Mouse (Mus musculus): ENCODE measurements around the gene Ttll5.

Gene Ttll5

DNA sequence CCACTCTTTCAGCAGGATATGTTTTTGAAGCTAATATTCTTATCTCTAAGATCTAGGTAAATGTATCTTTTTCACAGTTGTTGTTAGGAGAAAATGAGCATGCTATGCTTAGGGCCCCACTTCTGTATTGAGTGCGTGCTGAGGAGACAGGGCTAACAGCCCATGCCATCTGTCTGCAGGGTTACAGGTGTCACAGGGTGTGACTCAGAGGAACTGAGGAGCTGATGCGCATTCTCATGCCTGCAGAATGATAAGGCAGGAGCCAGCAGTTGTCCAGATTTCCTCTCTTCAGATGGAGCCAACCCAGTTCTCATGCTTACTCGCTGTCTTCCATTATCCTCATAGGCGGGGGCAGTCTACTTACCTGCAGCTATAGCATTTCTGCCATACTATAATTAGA, 147.2 kb downstream of the Ttll5 start:
- no peak for DNase-seq

DNA sequence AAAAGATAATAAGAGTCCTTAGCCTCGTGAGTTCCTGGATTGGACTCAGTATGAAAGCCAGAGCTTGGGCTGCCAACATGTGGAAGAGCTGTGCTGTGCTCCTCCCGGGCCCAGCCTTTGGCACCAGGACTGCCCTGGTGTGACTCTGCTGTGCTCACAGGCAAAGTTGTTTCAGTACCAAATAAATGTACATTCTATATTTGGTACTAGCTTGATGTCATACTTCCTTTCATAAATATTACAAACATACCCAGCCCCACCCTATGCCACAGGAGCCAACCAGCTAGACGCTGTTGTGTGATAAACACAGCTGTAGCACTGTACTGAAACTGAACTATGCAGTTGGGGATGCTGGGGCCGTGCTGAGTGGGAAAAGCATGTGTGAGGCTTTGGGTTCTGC, 149.1 kb downstream of the Ttll5 start:
- no peak for DNase-seq

DNA sequence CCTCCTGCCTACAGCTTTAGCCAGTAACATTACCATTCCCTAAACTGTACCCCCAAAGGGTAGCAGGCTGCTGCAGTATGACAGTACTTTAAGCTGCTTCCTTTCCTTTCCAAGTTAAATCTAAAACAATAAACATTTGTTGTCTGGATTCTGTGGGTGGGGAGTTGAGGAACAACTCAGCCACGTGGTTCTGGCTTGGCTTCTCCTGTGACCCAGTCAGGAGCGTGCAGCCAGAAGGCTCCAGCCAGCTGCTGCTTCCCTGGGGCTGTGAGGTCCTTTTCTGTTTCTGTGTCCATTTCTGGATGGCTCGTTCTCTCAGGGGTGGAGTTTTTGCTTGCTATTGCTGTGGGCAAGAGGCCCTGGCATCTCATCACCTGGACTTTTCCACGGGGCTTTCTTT, 149.6 kb downstream of the Ttll5 start:
- DNase-seq = no peak

DNA sequence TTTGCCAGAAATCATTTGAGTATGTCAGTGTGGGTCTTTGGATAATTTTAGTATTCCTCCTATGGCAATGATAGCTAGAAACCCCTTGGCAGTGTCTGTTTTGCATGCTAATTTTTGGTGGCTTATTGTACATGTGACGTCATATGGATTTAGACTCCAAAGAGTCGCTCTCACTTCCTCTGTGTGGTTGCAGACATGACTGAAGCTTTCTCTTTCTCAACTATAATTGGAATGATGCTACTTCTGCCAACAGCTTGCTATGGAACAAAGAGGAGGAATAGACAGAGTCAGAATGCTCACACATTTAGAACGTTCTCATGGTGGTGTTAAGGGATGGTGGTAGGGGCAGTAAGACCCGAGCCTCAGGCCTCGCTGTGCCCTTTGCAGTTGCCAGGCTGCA, 155.5 kb downstream of the Ttll5 start:
- no peak for DNase-seq

DNA sequence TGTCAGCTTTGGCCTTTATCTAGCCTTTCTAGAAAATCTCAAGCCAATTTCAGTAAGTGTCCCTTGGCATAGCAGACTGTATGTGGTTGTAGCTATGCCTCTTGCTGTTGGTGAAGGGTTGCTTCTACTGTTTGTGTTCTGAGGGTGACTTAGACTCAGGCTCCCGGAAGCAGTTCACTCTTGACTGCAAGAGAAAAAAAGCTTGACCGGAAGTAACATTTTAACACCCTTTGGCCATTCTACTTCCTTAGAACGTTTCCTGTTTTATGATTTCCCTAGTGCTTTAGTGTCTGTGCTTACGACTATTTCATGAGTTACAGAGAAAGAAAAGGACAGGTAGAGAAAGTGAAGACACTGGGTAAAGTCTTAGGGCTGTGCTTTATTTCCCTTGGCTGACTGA, 161.1 kb downstream of the Ttll5 start:
- no peak for DNase-seq

DNA sequence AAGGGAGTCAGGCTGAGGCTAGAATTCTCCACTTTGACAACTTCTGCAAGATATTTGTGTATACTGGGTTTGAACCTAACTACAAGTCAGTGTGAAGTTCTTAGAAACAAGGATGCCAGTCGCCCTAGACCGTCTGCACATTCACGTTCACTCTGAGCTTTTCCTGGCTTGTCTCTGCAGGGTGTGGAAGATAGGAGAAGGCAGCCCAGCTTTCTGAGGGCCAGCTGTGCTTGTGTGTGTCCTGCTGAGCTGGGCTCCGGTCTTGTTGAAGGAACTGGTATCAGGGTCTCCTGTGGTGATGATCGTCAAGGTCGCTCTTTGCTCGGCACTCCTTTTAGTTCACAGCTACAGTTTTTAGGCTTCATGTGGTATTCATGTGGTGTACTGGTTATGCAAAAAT, 161.6 kb downstream of the Ttll5 start:
- no peak for DNase-seq

DNA sequence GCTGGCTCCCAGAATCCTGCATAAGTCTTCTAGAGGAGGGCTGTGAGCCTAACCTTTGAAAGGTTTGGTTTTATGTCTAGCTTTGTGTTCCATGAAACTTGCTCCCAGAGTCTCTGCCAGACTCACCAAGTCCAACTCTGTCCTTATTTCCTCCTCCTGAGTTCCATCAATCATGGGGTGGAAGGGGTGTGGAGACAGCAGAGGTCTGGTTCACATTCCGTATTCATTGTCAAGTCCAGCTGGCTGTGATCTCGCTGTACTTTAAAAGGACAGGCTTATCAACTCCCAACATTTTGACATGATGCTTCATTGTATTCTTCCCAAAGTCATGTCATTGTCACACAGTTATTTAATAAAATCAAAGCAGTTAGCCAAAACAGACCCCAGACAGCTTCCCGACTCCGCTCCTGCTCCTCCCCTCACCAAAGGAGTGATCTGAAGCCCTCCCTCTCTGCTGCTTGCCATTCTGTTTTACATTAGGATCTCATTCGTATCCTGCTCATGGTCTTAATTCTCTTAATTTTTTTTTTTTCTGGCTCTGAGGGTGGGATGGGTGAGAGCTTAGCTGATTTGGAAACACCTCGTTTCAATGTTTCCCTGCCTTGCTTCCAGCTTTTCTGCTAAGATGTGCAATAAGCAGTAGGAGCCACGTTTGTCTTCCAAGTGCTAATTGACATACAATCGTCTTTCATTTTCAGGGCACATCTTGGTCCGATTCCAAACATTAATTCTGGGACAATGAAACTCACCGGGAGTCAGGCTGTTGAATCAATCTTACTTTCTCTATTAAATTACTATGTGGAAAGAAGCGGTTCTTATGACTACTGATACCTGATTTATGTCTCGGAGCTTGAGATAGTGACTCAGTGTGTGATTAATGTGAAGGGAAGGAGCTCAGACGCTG, 162.3 kb downstream of the Ttll5 start:
- DNase-seq = no peak

DNA sequence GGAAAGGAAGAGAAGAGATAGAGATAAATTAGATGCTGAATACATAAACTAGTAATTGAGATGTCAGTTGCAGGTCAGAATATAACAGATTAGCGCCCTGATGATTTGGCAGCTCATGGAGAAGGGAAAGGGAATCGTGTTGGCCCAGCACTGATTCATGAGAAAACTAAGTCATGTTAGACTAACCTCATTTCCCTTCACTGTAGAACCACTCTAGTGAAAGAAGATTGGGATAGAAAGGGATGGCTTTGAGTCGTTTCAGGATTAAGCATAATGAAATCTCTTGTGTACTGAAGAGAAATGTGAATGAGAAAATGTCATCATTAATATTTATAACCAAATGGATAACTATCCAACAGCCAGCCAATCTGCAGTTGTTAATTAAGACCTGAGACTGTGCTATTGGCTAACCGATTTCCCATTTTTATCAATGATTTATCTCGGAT, 163.0 kb downstream of the Ttll5 start:
- DNase-seq = no peak

DNA sequence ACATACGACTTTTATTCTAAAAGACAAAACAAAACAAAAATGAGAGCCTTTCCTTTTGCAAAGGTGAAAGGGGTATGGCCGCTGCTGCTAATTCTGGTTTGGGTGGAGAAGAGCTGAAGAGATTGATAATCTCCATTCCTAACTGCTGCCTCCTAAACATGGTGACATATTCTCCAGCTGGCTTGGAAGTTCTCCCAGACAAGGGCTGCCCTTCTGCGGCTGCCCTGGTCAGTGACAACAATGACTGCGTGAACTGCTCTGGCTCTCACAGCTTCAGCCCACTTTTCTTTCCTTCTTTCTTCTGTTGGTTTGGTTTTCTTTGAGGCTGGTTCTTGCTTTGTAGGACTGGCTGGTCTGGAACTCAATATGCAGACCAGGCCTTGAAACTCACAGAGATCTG, 163.7 kb downstream of the Ttll5 start:
- no peak for DNase-seq

DNA sequence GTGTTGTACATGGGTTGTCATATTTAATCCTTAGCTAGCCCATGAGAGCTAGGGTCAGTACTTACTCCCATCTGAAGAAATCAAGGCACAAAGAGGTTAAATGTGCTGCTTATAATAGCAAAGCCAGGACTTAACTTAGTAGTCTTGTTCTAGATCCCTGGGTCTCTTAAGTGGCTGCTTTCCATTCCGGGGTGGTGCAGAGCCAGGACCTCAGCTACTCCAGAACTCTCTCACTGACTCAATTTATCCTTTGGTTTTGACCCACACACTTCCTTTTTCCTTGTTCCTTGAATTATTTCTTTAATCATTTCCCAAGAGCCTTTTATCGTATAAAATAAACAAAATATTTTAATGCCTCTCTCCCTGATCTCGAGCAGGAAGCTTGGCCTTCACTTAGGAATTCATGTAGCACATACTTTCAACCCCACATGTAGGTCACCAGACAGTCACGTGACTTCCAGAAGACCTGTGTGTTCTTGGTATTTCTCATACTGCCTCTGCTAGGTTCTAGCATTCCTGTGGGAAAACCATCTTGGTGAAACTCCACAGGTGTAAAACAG, 164.4 kb downstream of the Ttll5 start:
- no peak for DNase-seq

DNA sequence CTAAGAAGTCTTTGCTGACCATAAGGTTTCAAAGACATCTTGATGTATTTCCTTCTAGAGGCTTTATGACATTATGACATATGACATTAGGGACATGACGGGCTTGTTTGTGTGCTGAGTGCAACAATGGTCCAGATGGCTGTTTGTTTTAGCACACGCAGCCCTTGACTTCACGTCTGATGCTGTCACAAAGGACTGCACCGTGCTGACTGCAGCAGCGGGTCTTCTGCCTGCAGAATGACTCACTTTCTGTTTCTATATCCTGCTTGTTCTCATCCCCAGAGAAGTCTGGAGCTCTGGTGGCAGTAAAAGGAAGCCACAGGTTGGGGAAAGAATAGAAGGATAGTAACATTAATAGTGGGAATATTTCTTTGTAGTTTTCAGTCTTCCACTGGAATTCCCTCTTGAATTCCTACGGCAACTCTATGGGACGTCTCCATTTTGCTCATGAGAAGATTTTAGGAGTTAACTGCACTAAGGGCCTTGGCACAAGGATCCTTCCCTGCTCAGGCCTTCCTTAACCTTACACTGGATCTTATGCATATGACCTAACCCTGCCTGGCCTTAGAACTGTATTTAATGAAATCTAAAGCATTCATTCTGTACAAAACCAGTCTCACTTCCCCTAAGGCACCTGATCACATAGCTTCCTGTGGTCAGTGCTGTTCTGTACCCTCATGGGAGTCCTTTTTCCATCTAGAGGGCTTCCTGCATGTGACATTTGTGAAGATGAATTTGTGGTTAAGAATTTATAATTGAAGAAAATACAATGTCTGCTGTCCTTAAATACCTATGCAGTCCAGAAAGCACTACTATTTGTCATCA, 167.8 kb downstream of the Ttll5 start:
- DNase-seq = no peak

DNA sequence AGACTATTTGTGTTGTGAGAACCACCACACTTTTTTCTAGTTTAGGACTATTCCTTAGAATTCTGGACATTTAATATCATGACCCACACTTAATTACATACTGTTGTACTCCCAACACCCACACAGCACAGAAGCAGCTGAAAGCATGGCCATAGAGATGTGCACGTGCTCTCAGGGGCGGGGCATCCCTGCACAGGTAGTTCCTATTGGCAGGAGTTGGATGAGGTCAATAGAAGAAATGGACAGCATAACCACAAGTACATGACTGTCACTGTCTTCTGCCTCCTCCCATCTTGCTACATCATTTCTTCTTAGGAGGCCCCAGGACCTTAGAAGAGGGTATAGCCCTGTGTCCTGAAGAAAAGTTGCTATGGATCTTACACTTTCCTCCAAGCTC, 168.4 kb downstream of the Ttll5 start:
- DNase-seq = no peak

DNA sequence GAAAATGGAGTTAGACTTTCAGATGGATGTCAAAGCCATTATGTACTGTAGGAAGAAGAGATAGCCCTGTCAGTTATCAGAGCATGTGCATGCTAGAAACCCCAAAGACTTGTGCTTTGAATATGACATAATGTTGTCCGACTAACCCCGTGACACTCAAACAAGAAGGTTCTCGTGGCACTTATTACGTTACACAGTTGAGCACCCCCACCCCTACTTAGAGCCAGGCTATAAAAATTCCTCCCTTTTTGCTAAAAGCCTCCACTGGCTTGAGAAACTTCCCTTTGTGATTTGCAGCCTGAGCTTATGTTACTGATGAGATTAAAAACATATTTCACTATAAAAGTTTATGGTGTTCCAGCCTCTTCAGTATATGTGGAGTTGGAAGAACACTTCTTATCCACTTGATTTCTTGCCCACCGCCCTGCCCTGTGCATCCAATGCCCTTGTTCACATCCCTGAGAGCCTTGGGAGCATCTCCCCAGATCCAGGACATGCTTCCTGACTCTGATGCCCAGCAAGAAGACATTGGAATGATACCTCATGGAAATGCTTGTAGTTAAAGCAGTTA, 169.4 kb downstream of the Ttll5 start:
- DNase-seq = no peak

DNA sequence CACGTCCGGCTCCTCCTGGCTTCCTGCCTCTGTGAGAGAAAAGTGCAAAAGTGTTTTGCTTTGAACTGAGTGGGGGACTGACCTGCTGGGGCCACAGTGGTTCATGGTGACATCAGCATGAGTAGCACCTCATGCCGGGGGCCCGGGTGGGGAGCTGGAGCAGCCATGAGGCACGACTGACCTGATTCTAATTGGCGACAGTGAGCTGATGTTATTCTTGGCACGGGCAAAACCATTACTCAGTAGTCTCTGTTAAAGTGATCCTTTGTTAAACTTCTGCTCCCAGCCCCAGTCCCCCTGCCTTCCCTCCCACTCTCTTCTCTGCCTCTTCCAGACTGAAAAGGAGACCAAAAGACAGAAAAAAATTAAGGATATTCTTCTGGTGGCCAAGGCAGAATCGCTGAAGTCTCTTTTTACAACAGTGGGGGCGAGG, 176.2 kb downstream of the Ttll5 start:
- no peak for DNase-seq

DNA sequence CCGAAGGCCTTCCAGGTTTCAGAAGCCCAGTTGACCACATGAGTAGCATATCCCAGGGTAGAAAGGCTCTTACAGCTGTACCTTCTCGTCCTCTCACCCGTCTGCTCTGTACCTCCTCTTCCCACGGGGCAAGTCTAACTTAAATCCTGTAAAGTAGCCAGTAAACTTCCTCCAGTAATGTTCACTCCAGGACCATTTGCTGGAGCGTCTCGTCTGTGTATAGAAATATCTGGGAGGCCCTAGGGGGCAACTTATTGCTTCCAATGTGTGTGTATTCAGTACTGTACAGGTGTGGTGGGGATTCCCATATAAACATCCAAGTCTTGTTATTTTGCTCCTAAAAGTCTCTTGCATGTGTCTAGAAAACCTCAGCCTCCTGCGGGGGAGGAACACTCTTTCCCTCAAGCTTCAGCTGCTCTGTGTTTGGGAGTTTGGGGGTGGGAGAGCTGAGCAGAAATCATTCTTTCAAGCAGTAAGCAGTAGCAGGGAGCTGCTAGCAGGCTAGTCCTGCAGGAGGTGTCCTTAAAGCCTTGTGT, 176.7 kb downstream of the Ttll5 start:
- DNase-seq = no peak

DNA sequence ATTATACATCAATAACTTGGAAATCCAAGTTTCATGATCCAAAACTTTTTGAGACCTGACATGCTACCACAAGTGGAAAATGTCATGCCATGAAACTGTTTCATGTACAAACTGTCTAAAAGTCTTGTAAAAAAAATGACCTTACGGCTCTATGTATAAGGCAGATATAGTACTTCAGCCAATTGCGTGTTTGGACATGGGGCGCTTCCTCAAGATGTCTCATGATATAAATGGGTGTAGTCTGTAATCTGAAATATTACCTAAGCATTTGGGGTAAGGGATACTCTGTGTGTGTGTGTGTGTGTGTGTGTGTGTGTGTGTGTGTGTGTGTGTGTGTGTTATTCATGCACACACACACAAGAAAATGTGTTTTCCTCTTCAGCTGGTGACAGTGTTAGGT, 180.2 kb downstream of the Ttll5 start:
- DNase-seq = no peak

DNA sequence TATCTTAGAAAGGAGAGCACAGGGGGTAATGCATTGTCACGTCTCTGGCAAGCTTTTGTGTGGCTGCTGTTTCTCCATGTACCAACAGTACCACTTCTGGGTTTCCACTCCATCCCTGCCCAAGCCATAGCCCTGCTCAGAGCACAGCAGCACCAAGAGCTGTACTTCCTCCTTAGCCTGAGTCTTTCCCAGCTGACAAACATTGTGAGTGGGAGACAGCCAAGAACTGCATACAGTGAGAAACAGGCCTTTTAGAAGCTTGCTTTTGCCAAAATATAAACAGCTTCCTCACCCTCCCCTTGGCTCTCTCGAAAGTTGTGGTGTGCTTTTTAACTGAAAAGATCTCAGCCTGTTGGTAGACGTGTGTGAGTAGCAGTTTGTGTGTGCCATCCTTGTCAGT, 182.9 kb downstream of the Ttll5 start:
- no peak for DNase-seq

DNA sequence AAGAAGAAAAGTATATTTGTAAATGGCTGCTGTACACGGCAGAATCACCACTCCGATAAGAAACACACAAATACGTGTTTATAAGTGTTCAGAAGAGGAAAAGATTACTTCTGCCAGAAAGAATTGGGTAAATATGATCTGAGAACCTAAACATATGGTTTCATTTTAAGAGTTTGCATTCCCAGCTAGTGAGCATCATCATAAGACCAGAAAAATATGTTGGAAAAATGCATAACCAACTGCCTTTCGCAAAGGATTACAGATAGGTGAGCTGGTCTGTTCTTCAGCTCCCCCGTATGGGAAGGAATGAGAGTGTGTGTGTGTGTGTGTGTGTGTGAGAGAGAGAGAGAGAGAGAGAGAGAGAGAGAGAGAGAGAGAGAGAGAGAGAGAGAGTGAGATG, 186.2 kb downstream of the Ttll5 start:
- no peak for DNase-seq

DNA sequence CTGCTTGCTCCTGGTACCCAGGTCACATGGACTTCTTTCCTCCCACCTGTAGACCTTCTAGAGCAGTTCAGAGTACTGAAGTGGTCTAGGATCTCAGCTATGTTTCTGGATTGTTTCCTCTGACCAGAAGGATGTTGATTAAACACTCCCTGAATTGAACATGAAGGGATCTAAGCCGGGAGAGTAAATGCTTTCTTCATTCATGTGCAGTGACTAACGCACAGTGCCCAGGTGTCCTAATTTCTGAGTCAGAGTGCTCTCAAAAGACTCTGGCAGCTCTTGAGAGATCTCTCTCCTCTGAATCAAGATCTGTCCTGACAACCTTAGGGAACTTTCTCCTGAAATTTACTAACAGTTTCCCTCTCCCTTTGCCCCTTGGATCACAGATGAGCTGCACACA, 187.7 kb downstream of the Ttll5 start:
- no peak for DNase-seq

DNA sequence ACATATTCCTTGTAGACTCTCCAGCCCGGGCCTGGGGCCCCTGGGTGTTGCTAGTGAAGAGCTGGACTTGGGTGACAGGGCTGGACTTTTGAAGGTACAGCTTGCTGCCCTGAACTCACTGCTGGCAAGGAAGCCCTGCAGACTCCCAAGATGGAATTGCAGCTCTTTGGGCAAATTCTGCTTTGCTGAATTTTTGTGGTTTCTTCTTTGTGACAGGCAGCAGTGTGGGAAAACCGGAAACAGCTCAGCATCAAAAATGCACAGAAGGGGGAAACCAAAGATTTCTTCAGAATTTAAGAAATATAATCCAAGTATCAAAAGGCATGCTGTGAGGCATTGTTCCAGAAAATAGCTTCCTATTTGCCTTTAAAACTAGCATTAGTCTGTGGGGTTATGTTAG, 189.7 kb downstream of the Ttll5 start:
- DNase-seq = no peak

DNA sequence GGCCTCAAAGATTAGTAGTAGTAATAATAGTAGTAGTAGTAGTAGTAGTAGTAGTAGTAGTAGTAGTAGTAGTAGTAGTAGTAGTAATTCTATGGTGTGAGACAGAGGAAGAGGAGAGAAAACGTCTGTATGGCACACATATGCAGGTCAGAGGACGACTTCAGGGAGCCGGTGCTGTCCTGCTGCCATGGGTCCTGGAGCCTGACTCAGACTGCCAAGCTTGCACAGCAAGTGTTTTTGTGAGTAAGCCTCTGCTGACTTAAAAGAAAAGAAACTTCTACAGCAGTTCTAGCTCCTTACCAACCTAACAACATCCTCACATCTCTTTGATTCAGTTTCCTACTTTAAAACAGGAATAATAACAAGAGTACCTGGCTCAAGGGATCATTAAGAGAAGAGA, 190.2 kb downstream of the Ttll5 start:
- DNase-seq = no peak

DNA sequence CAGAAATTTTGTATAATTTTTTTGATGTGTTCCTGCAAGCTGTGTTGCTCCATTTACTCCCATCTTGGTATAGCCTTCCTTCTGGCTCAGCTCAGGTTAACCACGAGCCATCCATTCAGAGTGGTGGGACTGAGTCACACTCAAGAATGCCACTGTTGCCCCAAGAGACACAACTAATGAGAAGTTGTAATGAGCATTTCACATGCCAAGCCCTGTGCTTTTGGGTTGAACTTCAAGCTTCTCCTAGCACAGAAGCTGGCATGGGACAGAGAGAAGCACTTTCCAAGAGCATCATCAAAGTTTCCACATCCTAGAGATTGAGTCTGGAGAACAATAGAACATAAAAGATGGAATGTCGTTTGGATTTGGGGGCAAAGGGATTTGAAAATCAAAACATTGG, 190.7 kb downstream of the Ttll5 start:
- DNase-seq = no peak

DNA sequence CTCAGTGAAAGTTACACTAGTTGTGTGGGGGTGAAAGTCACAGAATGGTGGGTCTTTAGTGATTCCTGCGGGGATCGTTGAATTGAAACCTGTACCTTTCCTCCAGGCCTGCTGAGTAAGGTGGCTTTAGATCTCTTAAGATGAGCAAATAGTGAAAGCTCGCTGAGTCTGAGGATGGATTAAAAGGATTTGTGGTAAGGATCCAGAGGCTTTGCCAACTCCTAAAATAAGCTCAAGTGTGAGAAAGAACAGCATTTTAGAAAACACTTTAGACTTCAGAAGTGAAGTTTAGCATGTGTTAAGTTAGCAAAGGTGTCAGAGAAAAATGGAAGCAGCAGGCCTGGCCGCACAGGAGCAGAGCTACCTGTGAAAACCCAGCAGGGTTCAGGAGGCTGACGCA, 192.9 kb downstream of the Ttll5 start:
- no peak for DNase-seq

Data from right cerebral cortex, postnatal 4 days (tissue).